Mouse (Mus musculus): ENCODE measurements at regions not wholly inside any gene's neighbourhood (a gene's known extent, or its start where the extent isn't known, plus 50 kb on each side); places are given as distances from the start of the nearest gene placed in this dataset.

- TF ChIP-seq CTCF (IDR thresholded peaks at IDR 0.05; ENCODE audit: borderline replicate concordance, extremely low read depth, insufficient read depth, insufficient read length) (no peak), POLR2A (IDR thresholded peaks at IDR 0.05; ENCODE audit: borderline replicate concordance, extremely low read depth, insufficient read depth, insufficient read length, poor library complexity, severe bottlenecking) (no peak)
Observed at GRCm38 (mm10) chr5:29142502-29142901, 53.3 kb upstream of the Rnf32 start.
